Mouse (Mus musculus): ENCODE results near the gene Khdc4. TPM values are rescaled to one million over a fixed set of nuclear protein-coding genes. Genes with fewer than 3 reads are reported as not detected.

The Khdc4 gene
- polyA plus RNA-seq, 1 experiment from 2014 or later = 18.8 TPM

GRCm38 (mm10) chr3:88649967-88650366 lies 35.6 kb upstream of the Khdc4 start:
- ATAC-seq (no peak), DNase-seq (no peak)
- Histone ChIP-seq H3K9me3 (ENCODE audit: low read length) (no peaks in the 10 kb centered on the region), H3K27ac (ENCODE audit: low read depth) (no peak overlapping the region), H3K4me1 (ENCODE audit: insufficient read depth) (0 out of 2 replicates have a peak, but pooled peaks cover 3% of the 10 kb centered on the region), H3K4me3 (ENCODE audit: low read depth, low read length) (no peak overlapping the region), H3K27me3 (ENCODE audit: insufficient read depth, low read length) (no peaks in the 10 kb centered on the region), H3K36me3 (replicated peaks; ENCODE audit: insufficient read depth, low read length) (peaks cover 21% of the 10 kb centered on the region), H3K9ac (replicated peaks) (no peak overlapping the region), H3K4me2 (ENCODE audit: low read depth, low read length) (no peak overlapping the region)
- no peak for TF ChIP-seq CTCF (IDR thresholded peaks at IDR 0.05; ENCODE audit: low read depth)
- TF ChIP-seq EP300 (IDR thresholded peaks at IDR 0.05; ENCODE audit: low read depth) = no peak
- WGBS (ENCODE audit: insufficient replicate concordance) = 84% methylated on average over 13 of the region's 13 CpGs

- H3K4me2 ChIP-seq (ENCODE audit: low read depth, low read length) = no peak overlapping the region
- no peaks in the 10 kb centered on the region for H3K9me3 ChIP-seq (ENCODE audit: low read length)
- H3K9ac ChIP-seq (replicated peaks) = no peak overlapping the region
- TF ChIP-seq CTCF (IDR thresholded peaks at IDR 0.05; ENCODE audit: low read depth) (no peak), EP300 (IDR thresholded peaks at IDR 0.05; ENCODE audit: low read depth) (no peak)
- no peak overlapping the region for H3K27ac ChIP-seq (ENCODE audit: low read depth)
- 0 out of 2 replicates have a peak, but pooled peaks cover 3% of the 10 kb centered on the region for H3K4me1 ChIP-seq (ENCODE audit: insufficient read depth)
- no peak overlapping the region for H3K4me3 ChIP-seq (ENCODE audit: low read depth, low read length)
- ATAC-seq (no peak), DNase-seq (no peak)
- H3K27me3 ChIP-seq (ENCODE audit: insufficient read depth, low read length) = no peaks in the 10 kb centered on the region
- H3K36me3 ChIP-seq (replicated peaks; ENCODE audit: insufficient read depth, low read length) = peaks cover 15% of the 10 kb centered on the region
- 52% methylated on average over 13 of the region's 13 CpGs for WGBS (ENCODE audit: insufficient replicate concordance)
Measured at GRCm38 (mm10) chr3:88650713-88651504, 34.7 kb upstream of the Khdc4 start.

GRCm38 (mm10) chr3:88651669-88652618 lies 33.7 kb upstream of the Khdc4 start:
- Histone ChIP-seq H3K4me2 (ENCODE audit: low read depth, low read length) (no peak overlapping the region), H3K4me3 (ENCODE audit: low read depth, low read length) (no peak overlapping the region), H3K27me3 (ENCODE audit: insufficient read depth, low read length) (no peaks in the 10 kb centered on the region), H3K9ac (replicated peaks) (no peak overlapping the region), H3K36me3 (replicated peaks; ENCODE audit: insufficient read depth, low read length) (peaks cover 5% of the 10 kb centered on the region), H3K4me1 (ENCODE audit: insufficient read depth) (0 out of 2 replicates have a peak, but pooled peaks cover 3% of the 10 kb centered on the region), H3K27ac (ENCODE audit: low read depth) (no peak overlapping the region), H3K9me3 (ENCODE audit: low read length) (no peaks in the 10 kb centered on the region)
- ATAC-seq (no peak), DNase-seq (no peak)
- WGBS (ENCODE audit: insufficient replicate concordance) = 48% methylated on average over 18 of the region's 18 CpGs
- TF ChIP-seq EP300 (IDR thresholded peaks at IDR 0.05; ENCODE audit: low read depth) = no peak
- TF ChIP-seq CTCF (IDR thresholded peaks at IDR 0.05; ENCODE audit: low read depth) = no peak

GRCm38 (mm10) chr3:88652846-88653515 lies 32.6 kb upstream of the Khdc4 start, which contains the start of gene Rxfp4:
Rxfp4 (minus strand) TSS chr3:88653142.
- 78% methylated on average over 17 of the region's 17 CpGs for WGBS (ENCODE audit: insufficient replicate concordance)
- H3K4me1 ChIP-seq (ENCODE audit: insufficient read depth) = 0 out of 2 replicates have a peak, but pooled peaks cover 3% of the 10 kb centered on the region
- TF ChIP-seq EP300 (IDR thresholded peaks at IDR 0.05; ENCODE audit: low read depth) (no peak), CTCF (IDR thresholded peaks at IDR 0.05; ENCODE audit: low read depth) (no peak)
- no peak within 1 kb of the TSS for H3K9ac ChIP-seq (replicated peaks)
- no peaks in the 10 kb centered on the region; the same call in 1 of the 2 replicates for H3K36me3 ChIP-seq (replicated peaks; ENCODE audit: insufficient read depth, low read length)
- no peak within 1 kb of the TSS for H3K4me2 ChIP-seq (ENCODE audit: low read depth, low read length)
- no peaks in the 10 kb centered on the region for H3K27me3 ChIP-seq (ENCODE audit: insufficient read depth, low read length)
- no peak within 1 kb of the TSS for H3K27ac ChIP-seq (ENCODE audit: low read depth)
- no peak for DNase-seq
- no peak for ATAC-seq
- H3K9me3 ChIP-seq (ENCODE audit: low read length) = no peaks in the 10 kb centered on the region
- no peak within 1 kb of the TSS for H3K4me3 ChIP-seq (ENCODE audit: low read depth, low read length)

- no peak for TF ChIP-seq CTCF (IDR thresholded peaks at IDR 0.05; ENCODE audit: low read depth)
- TF ChIP-seq EP300 (IDR thresholded peaks at IDR 0.05; ENCODE audit: low read depth) = no peak
- Histone ChIP-seq H3K9me3 (ENCODE audit: low read length) (no peaks in the 10 kb centered on the region), H3K27me3 (ENCODE audit: insufficient read depth, low read length) (no peaks in the 10 kb centered on the region), H3K27ac (ENCODE audit: low read depth) (no peak overlapping the region), H3K4me3 (ENCODE audit: low read depth, low read length) (no peak overlapping the region), H3K9ac (replicated peaks) (no peak overlapping the region), H3K4me2 (ENCODE audit: low read depth, low read length) (no peak overlapping the region), H3K36me3 (replicated peaks; ENCODE audit: insufficient read depth, low read length) (no peaks in the 10 kb centered on the region), H3K4me1 (ENCODE audit: insufficient read depth) (0 out of 2 replicates have a peak, but pooled peaks cover 3% of the 10 kb centered on the region)
- ATAC-seq (no peak), DNase-seq (no peak)
- 69% methylated on average over 6 of the region's 6 CpGs for WGBS (ENCODE audit: insufficient replicate concordance)
Measured at GRCm38 (mm10) chr3:88653516-88654370, 31.9 kb upstream of the Khdc4 start.
